Mouse (Mus musculus) small intestine, adult 2 months (tissue): ENCODE measurements at regions not wholly inside any gene's neighbourhood (a gene's known extent, or its start where the extent isn't known, plus 50 kb on each side); places are given as distances from the start of the nearest gene placed in this dataset.

Experiments used
- H3K27ac ChIP-seq: fragments of 200-500 bp; 2 replicates; pipeline ENCODE4 v1.5.1; 2012; ENCODE audit warnings: low read depth, low read length, control low read depth, inconsistent platforms; ENCODE audit not compliant: insufficient read depth
- H3K27me3 ChIP-seq: fragments of 200-500 bp; 2 replicates; pipeline ENCODE4 v1.6.1; 2012; ENCODE audit warnings: mild to moderate bottlenecking, moderate library complexity, low read length, inconsistent platforms; ENCODE audit not compliant: control insufficient read depth, insufficient read depth
- H3K36me3 ChIP-seq: fragments of 200-500 bp; 2 replicates; pipeline ENCODE4 v1.6.1; 2012; ENCODE audit warnings: mild to moderate bottlenecking, low read length, control low read depth, inconsistent platforms; ENCODE audit not compliant: control insufficient read depth, insufficient read depth
- H3K4me1 ChIP-seq: fragments of 200-500 bp; 2 replicates; pipeline ENCODE4 v1.6.1; 2012; ENCODE audit warnings: low read length, inconsistent platforms, mixed read lengths; ENCODE audit not compliant: control insufficient read depth, insufficient read depth, insufficient read length
- H3K4me3 ChIP-seq: fragments of 200-500 bp; 2 replicates; pipeline ENCODE4 v1.5.1; 2012; ENCODE audit warnings: low read depth, mild to moderate bottlenecking, control low read depth, inconsistent platforms, low read length, moderate library complexity
- CTCF ChIP-seq: fragments of 200-500 bp; IDR thresholded peaks from 2 replicates; pipeline ENCODE4 v1.5.1; 2012; ENCODE audit warnings: low read depth, mild to moderate bottlenecking, control low read depth, inconsistent platforms, low read length, moderate library complexity, mixed read lengths; ENCODE audit not compliant: insufficient replicate concordance, insufficient read length; ENCODE audit errors: extremely low read depth
- POLR2A ChIP-seq: fragments of 200-500 bp; IDR thresholded peaks from 2 replicates; pipeline ENCODE4 v1.6.1; 2012; ENCODE audit warnings: low read depth, mild to moderate bottlenecking, control low read depth, inconsistent platforms, low read length, moderate library complexity
- WGBS: fragments of 180-500 bp; shearing (Covaris S2); methylation state at CpG from one replicate; pipeline ENCODE4 v1.1.7; 2018; 5-methylcytosine and 5-hydroxymethylcytosine counted together

DNA sequence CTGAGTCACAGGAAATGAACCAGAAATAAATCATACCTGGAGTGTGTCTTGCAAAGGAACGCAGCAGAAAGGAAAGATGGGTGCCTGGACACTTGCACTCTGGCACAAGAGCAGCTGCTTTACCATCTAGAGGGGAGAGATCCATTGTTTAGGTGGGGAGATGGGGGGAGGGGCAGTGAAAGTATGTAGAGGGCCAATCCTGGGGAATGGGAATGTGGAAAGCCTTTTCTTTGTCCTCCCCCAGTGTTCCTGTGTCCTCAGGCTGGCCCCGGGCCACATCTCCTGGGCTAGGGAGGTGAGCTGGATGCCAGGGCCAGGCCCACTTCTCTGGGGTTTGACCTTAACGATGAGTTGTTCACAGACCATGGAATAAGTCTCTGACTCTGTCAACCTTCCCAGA is 107.2 kb upstream of the Arglu1 start:
- 48% methylated on average over 3 of the region's 3 CpGs for WGBS
- H3K4me1 ChIP-seq: no peaks in the 10 kb centered on the region
- no peaks in the 10 kb centered on the region for H3K27me3 ChIP-seq
- TF ChIP-seq POLR2A (no peak), CTCF (no peak)
- H3K27ac ChIP-seq: no peak overlapping the region
- no peak overlapping the region for H3K4me3 ChIP-seq
- H3K36me3 ChIP-seq: no peaks in the 10 kb centered on the region

DNA sequence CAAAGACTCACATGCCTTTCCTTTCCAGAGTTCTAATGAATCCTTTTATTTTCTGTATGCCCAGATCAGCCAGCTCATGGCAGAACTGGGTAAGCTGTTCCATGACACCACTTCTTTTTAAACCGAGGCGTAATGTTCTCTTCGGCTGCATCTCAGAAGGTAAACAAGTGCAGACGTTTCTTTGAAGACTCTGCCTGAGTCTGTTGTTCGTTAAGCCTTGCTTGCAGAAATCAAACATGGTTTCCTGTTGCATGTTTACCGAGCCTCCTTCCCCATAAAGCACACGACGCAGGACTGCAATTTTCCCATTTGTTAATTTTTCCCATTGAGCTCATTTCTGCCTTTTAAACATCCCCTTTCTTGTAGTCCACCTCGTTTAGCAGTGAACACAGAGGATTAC is 106.6 kb upstream of the Arglu1 start:
- TF ChIP-seq CTCF (no peak), POLR2A (no peak)
- 22% methylated on average over 9 of the region's 9 CpGs for WGBS
- no peaks in the 10 kb centered on the region for H3K4me1 ChIP-seq
- no peak overlapping the region for H3K4me3 ChIP-seq
- H3K27me3 ChIP-seq: no peaks in the 10 kb centered on the region
- H3K36me3 ChIP-seq: no peaks in the 10 kb centered on the region
- no peak overlapping the region for H3K27ac ChIP-seq

GRCm38 (mm10) chr8:8794711-8795110 is 104.4 kb upstream of the Arglu1 start:
- WGBS: 35% methylated on average over 6 of the region's 6 CpGs
- no peak for TF ChIP-seq POLR2A
- no peak for TF ChIP-seq CTCF
- no peaks in the 10 kb centered on the region for H3K36me3 ChIP-seq
- no peak overlapping the region for H3K27ac ChIP-seq
- no peak overlapping the region for H3K4me3 ChIP-seq
- no peaks in the 10 kb centered on the region for H3K27me3 ChIP-seq
- no peaks in the 10 kb centered on the region for H3K4me1 ChIP-seq

DNA sequence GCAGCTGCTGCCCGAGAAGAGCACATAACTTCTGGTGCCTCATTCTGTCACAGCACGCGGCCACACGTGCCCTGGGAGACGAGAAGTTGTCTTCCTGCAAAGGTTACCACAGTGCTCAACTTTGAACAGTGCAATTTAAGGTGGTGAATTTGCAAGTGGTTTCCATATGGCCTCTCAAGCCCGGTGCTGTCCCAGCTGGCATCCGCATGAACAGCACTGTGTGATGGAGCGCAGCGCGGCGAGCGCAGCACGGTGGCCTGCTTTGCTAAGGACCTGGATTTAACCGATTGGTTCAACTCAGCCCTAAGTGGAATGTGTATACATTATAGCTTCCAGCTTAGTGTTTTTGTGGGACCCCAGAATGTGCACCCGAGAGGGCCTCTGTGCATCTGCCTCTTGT is 89.6 kb upstream of the Arglu1 start:
- TF ChIP-seq CTCF (no peak), POLR2A (no peak)
- Histone ChIP-seq H3K4me3 (no peak overlapping the region), H3K27me3 (no peaks in the 10 kb centered on the region), H3K36me3 (no peaks in the 10 kb centered on the region), H3K27ac (no peak overlapping the region), H3K4me1 (no peaks in the 10 kb centered on the region)
- WGBS: 85% methylated on average over 15 of the region's 15 CpGs

- H3K27ac ChIP-seq: no peak overlapping the region
- no peak overlapping the region for H3K4me3 ChIP-seq
- no peaks in the 10 kb centered on the region for H3K4me1 ChIP-seq
- no peaks in the 10 kb centered on the region for H3K27me3 ChIP-seq
- no peak for TF ChIP-seq CTCF
- TF ChIP-seq POLR2A: no peak
- H3K36me3 ChIP-seq: no peaks in the 10 kb centered on the region
- 41% methylated on average over 5 of the region's 5 CpGs for WGBS
Measured at GRCm38 (mm10) chr8:8774496-8775015, 84.2 kb upstream of the Arglu1 start.

DNA sequence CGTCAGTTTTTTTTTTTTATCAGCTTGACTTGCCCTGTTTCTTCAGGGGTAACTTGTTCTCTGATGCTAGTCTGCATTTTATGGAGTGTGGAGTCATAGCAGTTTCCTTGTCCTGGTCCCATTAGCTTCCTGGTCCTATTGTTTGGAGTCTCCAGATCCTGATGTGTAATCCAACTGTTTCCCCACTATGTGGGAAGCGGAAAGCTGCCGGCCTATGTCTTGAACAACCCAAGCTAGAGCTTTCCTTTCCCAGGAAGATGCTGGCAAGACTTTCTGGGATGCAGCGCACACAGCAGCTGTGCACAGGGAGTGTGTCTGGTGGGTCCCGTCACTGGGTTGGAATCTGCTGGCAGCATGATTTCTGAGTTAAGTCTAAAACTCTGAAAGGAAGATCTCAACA is 82.1 kb upstream of the Arglu1 start:
- no peaks in the 10 kb centered on the region for H3K36me3 ChIP-seq
- TF ChIP-seq POLR2A: no peak
- TF ChIP-seq CTCF: no peak
- H3K4me1 ChIP-seq: no peaks in the 10 kb centered on the region
- no peak overlapping the region for H3K4me3 ChIP-seq
- 66% methylated on average over 5 of the region's 5 CpGs for WGBS
- H3K27ac ChIP-seq: no peak overlapping the region
- H3K27me3 ChIP-seq: no peaks in the 10 kb centered on the region

- H3K4me1 ChIP-seq: no peaks in the 10 kb centered on the region
- H3K4me3 ChIP-seq: no peak overlapping the region
- no peaks in the 10 kb centered on the region for H3K27me3 ChIP-seq
- TF ChIP-seq CTCF: no peak
- TF ChIP-seq POLR2A: no peak
- H3K36me3 ChIP-seq: no peaks in the 10 kb centered on the region
- H3K27ac ChIP-seq: no peak overlapping the region
- WGBS: 76% methylated on average over 8 of the region's 8 CpGs
Measured at GRCm38 (mm10) chr8:8770397-8770796, 80.1 kb upstream of the Arglu1 start.

DNA sequence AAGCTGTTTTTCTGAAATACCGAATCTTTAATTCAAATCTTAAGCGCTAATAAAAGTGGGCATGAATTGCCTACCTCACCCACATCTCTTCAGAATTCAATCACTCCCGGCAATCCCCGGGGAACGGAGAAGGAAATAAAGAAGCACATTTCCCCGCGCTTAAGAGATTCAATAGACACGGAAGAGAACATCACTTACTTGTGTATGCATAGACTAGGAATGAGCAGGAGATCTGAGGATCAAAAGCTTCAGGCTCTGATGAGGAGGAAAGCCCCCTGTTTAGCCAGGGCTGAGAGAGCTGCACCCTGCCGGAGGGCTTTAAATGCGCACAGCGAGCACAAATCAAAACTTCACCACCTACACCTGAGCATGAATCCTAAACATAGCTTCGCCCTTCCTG is 72.0 kb upstream of the Arglu1 start:
- Histone ChIP-seq H3K4me1 (no peaks in the 10 kb centered on the region), H3K27ac (no peak overlapping the region), H3K4me3 (no peak overlapping the region), H3K27me3 (no peaks in the 10 kb centered on the region), H3K36me3 (no peaks in the 10 kb centered on the region)
- no peak for TF ChIP-seq POLR2A
- TF ChIP-seq CTCF: no peak
- WGBS: 90% methylated on average over 12 of the region's 12 CpGs
